Mouse (Mus musculus): ENCODE measurements around the gene Rlim. TPM values are rescaled to one million over a fixed set of nuclear protein-coding genes. Genes with fewer than 3 reads are reported as not detected.

Gene Rlim
- 10 to 100 TPM; 51.9 to 61.2 TPM for total RNA-seq (2021)
- long read RNA-seq, experiment 1, full-length matches to known transcripts = 5 of 5 reads
- long read RNA-seq, experiment 1, partial matches to known transcripts = 0 of 5 reads
- long read RNA-seq, experiment 1, other reads (novel, unspliced or antisense) = 0 of 5 reads
- long read RNA-seq, experiment 2, full-length matches to known transcripts = 6 of 10 reads
- long read RNA-seq, experiment 2, partial matches to known transcripts = 0 of 10 reads
- long read RNA-seq, experiment 2, other reads (novel, unspliced or antisense) = 4 of 10 reads

DNA sequence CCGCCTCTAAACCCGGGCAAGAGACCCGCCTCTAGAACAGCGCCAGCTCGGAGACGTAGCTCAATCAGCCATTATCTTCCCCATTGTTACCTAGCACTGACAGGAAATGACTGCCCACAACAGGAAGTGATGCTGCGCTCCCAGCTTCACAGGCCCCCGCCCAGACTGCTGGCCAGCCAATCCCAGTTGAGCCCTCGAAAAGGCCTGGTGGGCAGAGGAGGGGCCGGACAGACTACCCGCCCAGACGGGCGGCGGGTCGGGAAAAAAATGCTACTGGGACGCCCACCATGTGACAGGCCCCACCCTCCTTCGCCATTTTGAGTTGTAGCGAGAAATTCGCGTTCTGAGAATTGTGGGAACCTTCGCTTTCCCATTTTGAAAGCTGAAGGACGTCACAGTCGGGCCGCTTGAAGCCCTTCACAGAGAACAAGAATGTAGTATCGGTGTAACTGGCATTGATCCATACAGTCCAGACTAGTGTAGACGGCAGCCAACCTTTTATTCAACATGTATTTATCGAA, at the start of gene Rlim:
TSS of gene Rlim (minus strand) at position 116 of the 521 bp plus-strand sequence.
- DNase-seq (ENCODE audit: low spot score in 2 of 2) = peak; percentile 70

- peak in 1 of 2 experiments; percentile 13 for DNase-seq (ENCODE audit: low spot score in 2 of 2)
Observed at GRCm38 (mm10) chrX:104017196-104017595, 36.1 kb upstream of the Rlim start.

DNA sequence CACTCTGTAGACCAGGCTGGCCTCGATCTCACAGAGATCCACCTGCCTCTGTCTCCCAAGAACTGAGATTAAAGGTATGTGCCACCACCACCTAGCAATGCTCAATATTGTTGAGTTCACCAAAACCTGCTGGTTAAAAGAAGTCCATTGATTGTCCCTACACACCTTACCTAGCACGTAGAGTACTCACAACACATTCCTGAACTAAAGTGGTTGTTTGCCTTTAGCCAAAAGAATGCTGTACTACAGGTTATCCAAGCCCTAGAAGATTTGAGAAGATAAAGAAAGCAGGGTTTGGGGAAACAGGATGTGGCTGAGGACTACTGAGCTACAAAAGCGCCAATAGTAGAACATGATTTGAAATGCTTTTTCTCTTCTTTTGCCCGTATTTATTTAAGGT, 34.0 kb upstream of the Rlim start:
- no peak for DNase-seq (ENCODE audit: low spot score in 2 of 2)

DNA sequence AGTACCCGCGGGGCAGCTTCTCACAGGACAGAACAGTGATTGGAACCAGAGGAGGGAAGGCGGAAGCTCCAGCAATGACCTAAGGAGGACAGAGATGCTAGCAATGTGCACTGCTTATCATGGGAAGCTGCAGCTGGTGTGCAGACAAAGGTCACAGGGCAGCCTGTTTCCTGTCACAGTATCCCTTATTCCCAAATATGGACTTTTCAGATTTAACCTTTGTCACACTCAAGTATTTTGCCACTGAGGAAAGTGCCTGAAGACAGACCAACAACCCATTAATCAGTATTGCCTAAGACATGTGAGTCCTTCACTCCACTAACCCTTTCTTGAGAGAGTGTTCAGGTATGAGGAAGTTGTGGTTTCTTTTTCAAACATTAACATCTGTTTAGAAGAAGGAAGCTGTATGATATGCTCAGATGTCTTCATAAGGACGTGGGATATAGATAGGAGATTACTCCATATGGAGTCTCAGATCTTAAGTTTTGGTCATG, 32.3 kb upstream of the Rlim start:
- no peak for DNase-seq (ENCODE audit: low spot score in 2 of 2)

GRCm38 (mm10) chrX:103994741-103995140, 13.7 kb upstream of the Rlim start:
- no peak for DNase-seq (ENCODE audit: low spot score in 2 of 2)

DNA sequence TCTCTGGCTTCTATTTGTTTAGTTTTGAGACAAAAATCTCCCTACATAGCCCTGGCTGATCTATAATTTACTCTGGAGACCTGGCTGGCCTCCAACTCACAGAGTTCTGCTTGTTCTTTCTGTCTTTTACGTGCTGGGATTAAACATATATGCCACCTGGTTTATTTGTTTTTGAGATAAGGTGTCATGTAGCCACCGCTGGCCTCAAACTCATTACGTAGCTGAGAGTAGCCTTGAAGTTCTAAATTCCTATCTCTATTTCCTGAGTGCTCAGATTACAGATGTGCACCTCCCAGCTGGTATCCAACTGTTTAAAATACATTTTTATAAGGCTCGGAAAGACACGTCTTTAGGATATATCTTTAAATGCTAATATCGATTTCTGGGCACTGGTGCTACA, 12.8 kb upstream of the Rlim start:
- no peak for DNase-seq (ENCODE audit: low spot score in 2 of 2)

DNA sequence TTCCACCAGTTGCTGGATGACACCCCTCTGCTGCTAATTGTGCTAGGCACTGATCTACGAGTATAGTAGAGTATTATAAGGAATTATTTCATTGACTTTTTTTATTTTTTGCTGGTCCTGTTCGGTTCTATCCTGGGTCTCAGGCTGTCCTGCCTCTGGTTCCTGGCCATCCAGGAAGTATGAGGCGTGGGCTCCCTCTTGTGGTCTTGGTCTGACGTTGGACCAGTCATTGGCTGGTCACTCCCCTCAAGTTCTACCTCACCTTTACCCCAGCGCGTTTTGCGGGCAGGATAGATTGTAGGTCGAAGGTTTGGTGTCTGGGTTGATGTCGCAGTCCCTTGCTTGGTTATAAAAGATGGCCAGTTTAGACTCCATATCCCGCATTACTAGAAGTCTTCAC, 10.6 kb upstream of the Rlim start:
- DNase-seq (ENCODE audit: low spot score in 2 of 2) = no peak

GRCm38 (mm10) chrX:103990392-103990791, 9.3 kb upstream of the Rlim start:
- peak; percentile 26 to 37 for DNase-seq (ENCODE audit: low spot score in 2 of 2)

GRCm38 (mm10) chrX:103987215-103987964, 6.3 kb upstream of the Rlim start:
- no peak for DNase-seq (ENCODE audit: low spot score in 2 of 2)

GRCm38 (mm10) chrX:103986159-103986558, 5.1 kb upstream of the Rlim start:
- no peak for DNase-seq (ENCODE audit: low spot score in 2 of 2)

- no peak for DNase-seq (ENCODE audit: low spot score in 2 of 2)
Observed at GRCm38 (mm10) chrX:103984992-103985391, 3.9 kb upstream of the Rlim start.

DNA sequence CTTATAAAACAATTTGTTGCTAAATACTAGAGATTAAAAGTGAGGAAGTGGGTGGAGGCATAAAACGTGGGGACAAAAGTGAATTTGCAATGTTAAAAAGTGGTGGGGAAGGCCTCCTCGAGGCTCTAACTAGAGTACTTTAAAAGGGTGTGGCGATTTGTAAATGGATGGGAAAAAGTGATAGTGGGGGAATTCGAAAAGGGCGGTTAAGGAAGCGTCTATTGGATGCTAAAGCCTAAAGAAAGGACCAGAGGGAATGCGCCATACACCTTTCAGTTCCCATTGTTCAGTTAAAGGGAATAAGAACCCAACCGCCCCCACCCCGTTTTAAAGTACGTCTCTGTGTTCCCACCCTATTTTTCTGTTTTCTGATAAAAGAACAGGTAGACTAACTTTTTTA, 722 bp upstream of the Rlim start:
- no peak for DNase-seq (ENCODE audit: low spot score in 2 of 2)

- DNase-seq (ENCODE audit: low spot score in 2 of 2) = peak; percentile 25 to 26
Observed at GRCm38 (mm10) chrX:103980590-103981168, 405 bp downstream of the Rlim start.

- peak in 1 of 2 experiments; percentile 12 for DNase-seq (ENCODE audit: low spot score in 2 of 2)
Observed at GRCm38 (mm10) chrX:103980036-103980435, 1.0 kb downstream of the Rlim start.

- no peak for DNase-seq (ENCODE audit: low spot score in 2 of 2)
Observed at GRCm38 (mm10) chrX:103939701-103940100, 41.4 kb downstream of the Rlim start.

- DNase-seq (ENCODE audit: low spot score in 2 of 2) = no peak
Observed at GRCm38 (mm10) chrX:103937333-103937732, 43.8 kb downstream of the Rlim start.

DNA sequence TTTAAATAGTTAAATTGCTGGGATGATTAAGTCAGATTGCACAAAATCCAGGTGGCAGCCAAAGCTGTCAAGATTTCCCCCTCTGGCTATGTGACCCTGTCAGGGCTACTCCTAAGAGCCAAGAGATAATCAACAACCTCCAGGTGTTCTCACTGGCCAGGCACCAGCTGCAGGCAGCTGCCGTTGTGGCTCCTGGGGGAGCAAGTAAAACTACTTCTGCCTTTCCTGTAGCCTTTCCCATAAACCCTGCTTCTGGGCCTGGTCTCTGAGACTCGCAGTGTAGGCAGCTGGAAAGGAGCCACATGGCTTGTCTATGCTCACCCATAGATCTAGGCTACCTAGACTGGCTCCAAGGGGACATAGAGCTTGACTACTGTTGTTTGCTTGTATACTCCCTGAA, 58.6 kb downstream of the Rlim start:
- DNase-seq (ENCODE audit: low spot score in 2 of 2) = no peak

DNA sequence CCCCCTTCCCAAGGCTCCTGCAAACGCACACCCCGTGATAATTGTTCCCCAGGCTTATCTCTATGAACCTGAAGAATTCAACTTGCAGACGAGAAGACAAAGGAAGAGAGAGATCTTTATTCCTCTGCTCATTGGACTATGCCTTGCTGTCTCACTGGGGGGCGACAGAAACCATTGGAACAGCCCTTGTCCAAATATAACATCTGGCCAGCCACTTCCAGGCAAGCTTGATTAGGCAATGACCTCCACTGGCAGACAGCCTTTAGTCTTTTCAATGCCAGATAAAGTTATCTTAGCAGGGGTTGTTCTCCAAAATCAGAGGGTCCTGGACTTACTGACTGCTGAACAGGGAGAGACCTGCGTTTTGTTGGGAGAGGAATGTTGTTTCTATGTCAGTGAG, 62.1 kb downstream of the Rlim start:
- DNase-seq (ENCODE audit: low spot score in 2 of 2) = peak in 1 of 2 experiments; percentile 19

- peak; percentile 29 to 31 for DNase-seq (ENCODE audit: low spot score in 2 of 2)
Observed at GRCm38 (mm10) chrX:103914790-103915189, 66.3 kb downstream of the Rlim start.

Data from adrenal gland, adult 18-20 months (tissue).